Comparison of ENCODE assay signal across 14 mouse cellular contexts in genomic region chr2:71636590-71636989, GRCm38 (mm10).
DNase-seq lines count a peak whose midpoint lies in the region; ATAC-seq and TF ChIP-seq lines count a peak whose summit lies in the region.
"Had no signal": no experiment of that assay in that cellular context is flagged by ENCODE, and none has a peak within 500 bp of the region (broad histone marks: within the 10 kb centered on the region; RNA-seq: fewer than 3 reads in every experiment).

No protein-coding gene starts in this region.

- intact Hi-C loops in heart, adult 2 months (cut with DNase I), result no loop called here

- no peaks in the 10 kb centered on the region for H3K79me2 ChIP-seq in heart, adult 2 months (replicated peaks; ENCODE audit: control insufficient read depth, insufficient read depth, low read length)

- H3K27me3 ChIP-seq in heart, embryonic 10.5 days (ENCODE audit: insufficient read depth, poor library complexity, severe bottlenecking), result 0 out of 2 replicates have a peak, but pooled peaks cover 3% of the 10 kb centered on the region
- H3K27me3 ChIP-seq in heart, adult 2 months (ENCODE audit: control insufficient read depth, insufficient read depth, low read length), result peaks cover 3% of the 10 kb centered on the region; the same call in 1 of the 2 replicates
- no peaks in the 10 kb centered on the region for H3K27me3 ChIP-seq in forebrain, embryonic 14.5 days (replicated peaks; ENCODE audit: control insufficient read depth, insufficient read depth, low read length)
- no peaks in the 10 kb centered on the region for H3K27me3 ChIP-seq in midbrain, embryonic 11.5 days (ENCODE audit: control insufficient read depth, insufficient read depth, low read length)
- no peaks in the 10 kb centered on the region for H3K27me3 ChIP-seq in kidney, embryonic 15.5 days
- H3K27me3 ChIP-seq: limb, embryonic 13.5 days had no signal

- no peak for TF ChIP-seq EP300 in heart, adult 2 months (IDR thresholded peaks at IDR 0.05; ENCODE audit: insufficient read depth, low read depth, low read length)

- WGBS in heart, embryonic 10.5 days, result 82% methylated on average over 4 of the region's 4 CpGs
- 93% methylated on average over 4 of the region's 4 CpGs for WGBS in heart, adult 2 months
- WGBS in forebrain, embryonic 14.5 days, result 18% methylated on average over 4 of the region's 4 CpGs
- WGBS in midbrain, embryonic 11.5 days, result 39% methylated on average over 4 of the region's 4 CpGs
- WGBS in kidney, embryonic 15.5 days, result 85% methylated on average over 4 of the region's 4 CpGs

- H3K27ac ChIP-seq in heart, embryonic 10.5 days, result no peak overlapping the region
- no peak overlapping the region for H3K27ac ChIP-seq in heart, adult 2 months
- peak overlapping the region; percentile 61; the same call in 1 of the 2 replicates for H3K27ac ChIP-seq in forebrain, embryonic 14.5 days (ENCODE audit: low read depth, low read length)
- H3K27ac ChIP-seq in midbrain, embryonic 11.5 days (ENCODE audit: low read depth, low read length), result no peak overlapping the region
- no peak overlapping the region for H3K27ac ChIP-seq in kidney, embryonic 15.5 days
- H3K27ac ChIP-seq: limb, embryonic 13.5 days had no signal

- no peak overlapping the region for H3K4me3 ChIP-seq in heart, embryonic 10.5 days
- H3K4me3 ChIP-seq in heart, adult 2 months, result no peak overlapping the region
- no peak overlapping the region for H3K4me3 ChIP-seq in forebrain, embryonic 14.5 days (ENCODE audit: low read depth, low read length)
- no peak overlapping the region for H3K4me3 ChIP-seq in midbrain, embryonic 11.5 days (ENCODE audit: low read depth, low read length)
- no peak overlapping the region for H3K4me3 ChIP-seq in kidney, embryonic 15.5 days (replicated peaks)
- H3K4me3 ChIP-seq: erythroblast, embryonic 14.5 days; limb, embryonic 13.5 days; myocyte had no signal

- H3K9me3 ChIP-seq in heart, embryonic 10.5 days, result no peaks in the 10 kb centered on the region
- no peaks in the 10 kb centered on the region for H3K9me3 ChIP-seq in forebrain, embryonic 14.5 days (replicated peaks; ENCODE audit: control insufficient read depth, low read length)
- H3K9me3 ChIP-seq in midbrain, embryonic 11.5 days (ENCODE audit: control insufficient read depth, low read length), result peaks cover 5% of the 10 kb centered on the region; the same call in 1 of the 2 replicates
- H3K9me3 ChIP-seq in kidney, embryonic 15.5 days (replicated peaks), result peaks cover 7% of the 10 kb centered on the region; the same call in 1 of the 2 replicates

- no peaks in the 10 kb centered on the region for H3K4me1 ChIP-seq in heart, embryonic 10.5 days
- no peaks in the 10 kb centered on the region; the same call in 1 of the 2 replicates for H3K4me1 ChIP-seq in heart, adult 2 months (ENCODE audit: control insufficient read depth, insufficient read depth, low read length)
- H3K4me1 ChIP-seq in forebrain, embryonic 14.5 days (ENCODE audit: control insufficient read depth, insufficient read depth, low read length), result peaks cover 12% of the 10 kb centered on the region
- H3K4me1 ChIP-seq in midbrain, embryonic 11.5 days (ENCODE audit: control insufficient read depth, insufficient read depth, low read length), result 0 out of 2 replicates have a peak, but pooled peaks cover 2% of the 10 kb centered on the region
- H3K4me1 ChIP-seq in kidney, embryonic 15.5 days, result no peaks in the 10 kb centered on the region
- H3K4me1 ChIP-seq: limb, embryonic 13.5 days had no signal

- DNase-seq in heart, embryonic 10.5 days (ENCODE audit: low spot score), result peak; percentile 35
- DNase-seq in heart, adult 2 months, result no peak
- peak; percentile 87 for DNase-seq in forebrain, embryonic 14.5 days (ENCODE audit: low spot score)
- DNase-seq in midbrain, embryonic 11.5 days (ENCODE audit: low spot score, missing footprints), result peak; percentile 91
- peak; percentile 62 for DNase-seq in retina, embryonic 14.5 days (ENCODE audit: low spot score)
- no peak for DNase-seq in lung, postnatal 36 days
- no peak for DNase-seq in thymus, postnatal 4 days
- DNase-seq: adrenal gland, postnatal 10 days; B cell, adult 2 months; cerebellum, adult 9-10 months had no signal

- TF ChIP-seq POLR2A in heart, adult 2 months (IDR thresholded peaks at IDR 0.05; ENCODE audit: insufficient read depth, low read depth, low read length), result no peak

- H3K4me2 ChIP-seq in forebrain, embryonic 14.5 days (ENCODE audit: low read length), result 0 out of 2 replicates have a peak overlapping the region, but pooled peaks have one; percentile 7
- H3K4me2 ChIP-seq in midbrain, embryonic 11.5 days, result no peak overlapping the region
- H3K4me2 ChIP-seq in kidney, embryonic 15.5 days, result no peak overlapping the region
- H3K4me2 ChIP-seq: limb, embryonic 13.5 days had no signal

- peak; percentile 90 for ATAC-seq in forebrain, embryonic 14.5 days
- peak; percentile 85 for ATAC-seq in midbrain, embryonic 11.5 days (ENCODE audit: low FRiP score)
- no peak for ATAC-seq in kidney, embryonic 15.5 days (replicated peaks; ENCODE audit: low FRiP score)

- no peak overlapping the region for H3K9ac ChIP-seq in heart, adult 2 months (ENCODE audit: low read depth, low read length)
- H3K9ac ChIP-seq in forebrain, embryonic 14.5 days (ENCODE audit: low read length), result no peak overlapping the region
- no peak overlapping the region for H3K9ac ChIP-seq in midbrain, embryonic 11.5 days (ENCODE audit: low read length)
- no peak overlapping the region for H3K9ac ChIP-seq in kidney, embryonic 15.5 days
- H3K9ac ChIP-seq: limb, embryonic 13.5 days had no signal

- H3K36me3 ChIP-seq in heart, embryonic 10.5 days, result no peaks in the 10 kb centered on the region
- H3K36me3 ChIP-seq in heart, adult 2 months (ENCODE audit: control insufficient read depth, insufficient read depth, low read length), result no peaks in the 10 kb centered on the region
- no peaks in the 10 kb centered on the region for H3K36me3 ChIP-seq in forebrain, embryonic 14.5 days (ENCODE audit: control insufficient read depth, insufficient read depth, low read length)
- no peaks in the 10 kb centered on the region for H3K36me3 ChIP-seq in midbrain, embryonic 11.5 days (ENCODE audit: control insufficient read depth, insufficient read depth, low read length)
- H3K36me3 ChIP-seq in kidney, embryonic 15.5 days, result no peaks in the 10 kb centered on the region
- H3K36me3 ChIP-seq: limb, embryonic 13.5 days had no signal

- TF ChIP-seq CTCF in heart, adult 2 months (IDR thresholded peaks at IDR 0.05), result no peak

Comparison
In these comparisons a context has a peak if more than half of its experiments do, and no peak if none do; other contexts are left out.
1. DNase-seq: peak in heart, embryonic 10.5 days (single experiment), forebrain, embryonic 14.5 days (single experiment), midbrain, embryonic 11.5 days (single experiment) and retina, embryonic 14.5 days (single experiment); none in heart, adult 2 months (0 of 2), lung, postnatal 36 days (single experiment) and thymus, postnatal 4 days (single experiment).